Mouse (Mus musculus): ENCODE data around the gene Tmem258.

Tmem258 gene

GRCm38 (mm10) chr19:10224637-10225453 is 21.0 kb downstream of the Tmem258 start:
- no peak for DNase-seq

- no peak for DNase-seq
Measured at GRCm38 (mm10) chr19:10225767-10226166, 22.0 kb downstream of the Tmem258 start.

- no peak for DNase-seq
Measured at GRCm38 (mm10) chr19:10231016-10231415, 27.2 kb downstream of the Tmem258 start.

- DNase-seq, result no peak
Measured at GRCm38 (mm10) chr19:10231871-10232270, 28.1 kb downstream of the Tmem258 start.

- no peak for DNase-seq
Measured at GRCm38 (mm10) chr19:10232327-10233017, 28.7 kb downstream of the Tmem258 start.

GRCm38 (mm10) chr19:10235784-10236565 is 32.2 kb downstream of the Tmem258 start:
- DNase-seq, result no peak

- no peak for DNase-seq
Measured at GRCm38 (mm10) chr19:10238477-10238876, 34.7 kb downstream of the Tmem258 start.

GRCm38 (mm10) chr19:10239419-10239818 is 35.6 kb downstream of the Tmem258 start:
- no peak for DNase-seq

- peak in 1 of 2 experiments; percentile 7 for DNase-seq
Measured at GRCm38 (mm10) chr19:10239975-10240653, 36.3 kb downstream of the Tmem258 start.

- peak; percentile 84 to 87 for DNase-seq
Measured at GRCm38 (mm10) chr19:10240654-10241305, 37.0 kb downstream of the Tmem258 start, which contains the start of gene Myrf. Myrf (minus strand) TSS chr19:10240748.

- no peak for DNase-seq
Measured at GRCm38 (mm10) chr19:10242916-10243315, 39.1 kb downstream of the Tmem258 start.

- peak; percentile 41 to 43 for DNase-seq
Measured at GRCm38 (mm10) chr19:10244183-10244582, 40.4 kb downstream of the Tmem258 start.

GRCm38 (mm10) chr19:10247165-10247564 is 43.4 kb downstream of the Tmem258 start:
- no peak for DNase-seq

- no peak for DNase-seq
Measured at GRCm38 (mm10) chr19:10248128-10248527, 44.3 kb downstream of the Tmem258 start.
